Mouse (Mus musculus) midbrain, postnatal 0 days (tissue): ENCODE measurements at regions not wholly inside any gene's neighbourhood (a gene's known extent, or its start where the extent isn't known, plus 50 kb on each side); places are given as distances from the start of the nearest gene placed in this dataset.

ENCODE experiments used
- ATAC-seq: fragments of 200-750 bp; cut with Nextera tagmentation; 2 replicates; pipeline ENCODE4 v1.8.0; 2017; ENCODE audit warnings: moderate number of reproducible peaks, mild to moderate bottlenecking, moderate TSS enrichment, moderate library complexity; ENCODE audit not compliant: low FRiP score
- DNase-seq: peaks from one replicate; pipeline ENCODE4 v3.0.0-alpha.2; 2015; ENCODE audit warnings: low spot score
- H3K27ac ChIP-seq: fragments of 300-500 bp; sonication (generic); 2 replicates; pipeline ENCODE4 v1.5.1; 2014; ENCODE audit warnings: low read depth, mild to moderate bottlenecking, low read length, mixed read lengths
- H3K27me3 ChIP-seq: fragments of 300-500 bp; sonication (generic); 2 replicates; pipeline ENCODE4 v1.6.1; 2014; ENCODE audit warnings: low read length, control low read depth, mixed read lengths; ENCODE audit not compliant: insufficient read depth
- H3K36me3 ChIP-seq: fragments of 300-500 bp; sonication (generic); 2 replicates; pipeline ENCODE4 v1.6.1; 2014; ENCODE audit warnings: low read length, control low read depth, mixed read lengths; ENCODE audit not compliant: insufficient read depth
- H3K4me1 ChIP-seq: fragments of 300-500 bp; sonication (generic); 2 replicates; pipeline ENCODE4 v1.6.1; 2014; ENCODE audit warnings: mild to moderate bottlenecking, control low read depth, antibody characterized with exemption, low read length, mixed read lengths; ENCODE audit not compliant: insufficient read depth
- H3K4me2 ChIP-seq: fragments of 300-500 bp; sonication (generic); 2 replicates; pipeline ENCODE4 v1.6.1; 2014; ENCODE audit warnings: low read depth, mild to moderate bottlenecking, low read length, mixed read lengths; ENCODE audit not compliant: poor library complexity, severe bottlenecking
- H3K4me3 ChIP-seq: fragments of 300-500 bp; sonication (generic); 2 replicates; pipeline ENCODE4 v1.5.1; 2014; ENCODE audit warnings: low read depth, mild to moderate bottlenecking, low read length, moderate library complexity
- H3K9ac ChIP-seq: fragments of 300-500 bp; sonication (generic); replicated peaks from 2 replicates; pipeline ENCODE4 v1.6.1; 2014; ENCODE audit warnings: mild to moderate bottlenecking, low read length, moderate library complexity, mixed read lengths; ENCODE audit not compliant: poor library complexity, severe bottlenecking
- H3K9me3 ChIP-seq: fragments of 300-500 bp; sonication (generic); 2 replicates; pipeline ENCODE4 v1.6.1; 2016; ENCODE audit warnings: low read length, control low read depth
- CTCF ChIP-seq: IDR thresholded peaks from 2 replicates; pipeline ENCODE4 v1.5.1; 2016; ENCODE audit warnings: antibody characterized with exemption, mild to moderate bottlenecking
- WGBS: fragments of 180-500 bp; shearing (Covaris S2); extraction: QIAGEN DNeasy Blood & Tissue Kit; methylation state at CpG from one replicate; pipeline ENCODE4 v1.1.7; 2014; 5-methylcytosine and 5-hydroxymethylcytosine counted together

DNA sequence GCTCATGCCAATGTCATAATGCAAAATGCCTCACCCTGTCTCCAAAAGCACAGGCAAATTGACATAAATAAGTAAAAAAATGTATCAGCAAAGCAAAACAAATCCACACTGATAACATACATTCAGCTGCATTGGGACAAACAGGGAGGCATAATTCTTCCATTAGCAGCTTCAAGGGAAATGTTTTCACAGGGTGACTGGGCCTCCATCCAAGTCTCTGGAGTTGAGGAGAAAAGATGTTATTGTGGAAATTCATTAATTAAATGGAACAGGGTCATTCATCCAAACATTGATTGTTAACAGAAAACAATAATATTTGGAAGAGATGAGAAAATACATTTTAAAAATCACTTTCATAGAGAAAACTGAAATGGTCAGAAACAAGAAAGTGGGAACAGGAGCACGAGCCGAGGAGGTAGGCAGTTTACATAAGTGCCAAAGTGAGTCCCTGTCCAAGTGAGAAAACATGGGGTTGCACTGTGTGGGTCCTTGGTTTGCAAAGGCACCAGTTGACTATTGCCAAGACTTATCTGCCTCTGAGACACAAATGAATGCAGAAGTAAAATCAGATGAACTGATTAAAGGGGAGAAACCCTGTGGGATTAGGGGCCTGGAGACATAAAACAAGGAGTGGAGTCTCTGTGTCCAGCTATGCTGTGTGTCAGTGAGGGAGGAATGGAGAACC lies 114.3 kb upstream of the Gpc6 start:
- no peak overlapping the region for H3K9ac ChIP-seq
- TF ChIP-seq CTCF: no peak
- 73% methylated on average over 2 of the region's 2 CpGs for WGBS
- DNase-seq: peak; percentile 47
- H3K4me2 ChIP-seq: no peak overlapping the region
- no peak overlapping the region for H3K4me3 ChIP-seq
- H3K9me3 ChIP-seq: no peaks in the 10 kb centered on the region
- no peak overlapping the region for H3K27ac ChIP-seq
- no peaks in the 10 kb centered on the region for H3K4me1 ChIP-seq
- no peak for ATAC-seq
- no peaks in the 10 kb centered on the region for H3K36me3 ChIP-seq
- no peaks in the 10 kb centered on the region for H3K27me3 ChIP-seq

DNA sequence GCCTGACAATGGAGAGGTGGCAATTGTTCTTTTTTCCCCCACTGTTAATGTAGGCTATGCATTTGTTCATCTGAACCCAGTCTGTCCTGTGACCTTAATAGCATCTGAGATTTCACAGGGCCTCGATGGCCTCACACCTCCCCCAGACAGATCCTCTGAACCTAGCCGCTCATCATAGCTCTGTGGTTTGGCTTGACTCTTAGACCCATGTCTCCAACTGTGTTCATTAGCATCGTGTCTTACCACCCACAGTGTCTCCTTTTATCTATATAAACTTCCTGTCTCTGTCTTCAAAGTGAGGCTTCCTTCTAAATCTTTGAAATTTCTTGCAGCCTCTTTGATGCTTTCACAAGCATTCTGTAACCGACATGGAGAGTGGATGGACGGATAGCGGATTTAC lies 87.9 kb upstream of the Gpc6 start:
- 47% methylated on average over 6 of the region's 6 CpGs for WGBS
- ATAC-seq (no peak), DNase-seq (no peak)
- TF ChIP-seq CTCF: no peak
- no peak overlapping the region for H3K4me2 ChIP-seq
- no peaks in the 10 kb centered on the region for H3K27me3 ChIP-seq
- H3K27ac ChIP-seq: no peak overlapping the region
- no peak overlapping the region for H3K4me3 ChIP-seq
- no peaks in the 10 kb centered on the region for H3K9me3 ChIP-seq
- no peaks in the 10 kb centered on the region for H3K36me3 ChIP-seq
- H3K4me1 ChIP-seq: no peaks in the 10 kb centered on the region
- no peak overlapping the region for H3K9ac ChIP-seq

DNA sequence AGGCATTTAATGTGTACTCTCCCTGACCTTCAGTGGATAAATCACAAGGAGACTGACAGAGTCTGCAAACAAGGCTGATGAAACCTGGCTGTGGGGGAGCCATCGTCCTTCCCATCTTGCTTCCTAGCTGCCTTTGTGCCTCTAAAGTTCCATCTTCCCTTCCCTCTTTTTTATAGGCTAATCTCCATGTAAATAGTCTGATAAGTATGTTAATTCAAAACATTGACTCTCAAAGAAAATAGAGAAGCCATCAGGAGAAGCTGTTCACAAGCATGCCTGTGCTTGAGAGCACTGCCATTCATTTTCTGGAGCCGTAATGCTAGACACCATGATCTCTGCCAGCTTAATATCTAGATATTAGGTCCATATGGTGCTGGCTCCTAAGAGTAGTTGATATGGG lies 55.7 kb upstream of the Gpc6 start:
- ATAC-seq (no peak), DNase-seq (no peak)
- 67% methylated on average over 2 of the region's 2 CpGs for WGBS
- Histone ChIP-seq H3K27ac (no peak overlapping the region), H3K9ac (no peak overlapping the region), H3K4me3 (no peak overlapping the region), H3K27me3 (no peaks in the 10 kb centered on the region), H3K4me2 (no peak overlapping the region), H3K36me3 (no peaks in the 10 kb centered on the region), H3K4me1 (no peaks in the 10 kb centered on the region), H3K9me3 (no peaks in the 10 kb centered on the region)
- TF ChIP-seq CTCF: no peak

DNA sequence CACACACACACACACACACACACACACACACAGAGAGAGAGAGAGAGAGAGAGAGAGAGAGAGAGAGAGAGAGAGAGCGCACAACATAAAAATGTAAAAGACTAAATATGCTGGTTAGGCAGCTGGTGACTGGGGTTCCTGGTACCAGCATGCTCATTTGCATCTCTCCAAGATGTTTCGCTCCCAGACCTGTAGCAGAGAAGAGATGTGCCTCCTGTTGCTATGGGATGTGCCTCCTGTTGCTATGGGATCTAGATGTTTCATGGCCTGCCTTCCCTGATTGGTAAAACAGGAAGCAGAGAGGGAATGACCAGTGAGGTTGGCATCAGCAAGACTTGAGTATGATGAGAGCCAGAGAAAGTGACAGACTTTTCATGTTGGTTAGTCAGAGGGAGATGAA lies 55.1 kb upstream of the Gpc6 start:
- ATAC-seq (no peak), DNase-seq (no peak)
- Histone ChIP-seq H3K4me1 (no peaks in the 10 kb centered on the region), H3K27me3 (no peaks in the 10 kb centered on the region), H3K9me3 (no peaks in the 10 kb centered on the region), H3K4me3 (no peak overlapping the region), H3K4me2 (no peak overlapping the region), H3K9ac (no peak overlapping the region), H3K27ac (no peak overlapping the region), H3K36me3 (no peaks in the 10 kb centered on the region)
- TF ChIP-seq CTCF: no peak
- WGBS: 89% methylated on average over 2 of the region's 2 CpGs
